Mouse (Mus musculus) limb, embryonic 14.5 days (tissue): ENCODE measurements around the gene Hrc. TPM values are rescaled to one million over a fixed set of nuclear protein-coding genes. Genes with fewer than 3 reads are reported as not detected.

ENCODE experiments used
- ATAC-seq: fragments of 200-750 bp; cut with Nextera tagmentation; 2 replicates; pipeline ENCODE4 v1.8.0; 2017; ENCODE audit warnings: low read depth, moderate number of reproducible peaks, moderate TSS enrichment; ENCODE audit not compliant: low FRiP score
- DNase-seq: peaks from one replicate; pipeline ENCODE4 v3.0.0-alpha.2; 2015; ENCODE audit warnings: low spot score
- H3K27ac ChIP-seq: fragments of 300-500 bp; sonication (generic); replicated peaks from 2 replicates; pipeline ENCODE4 v1.5.1; 2014; ENCODE audit warnings: low read depth, mild to moderate bottlenecking, low read length, moderate library complexity, mixed read lengths
- H3K27me3 ChIP-seq: fragments of 300-500 bp; sonication (generic); 2 replicates; pipeline ENCODE4 v1.6.1; 2014; ENCODE audit warnings: low read length, mixed read lengths; ENCODE audit not compliant: control insufficient read depth, insufficient read depth
- H3K36me3 ChIP-seq: fragments of 300-500 bp; sonication (generic); 2 replicates; pipeline ENCODE4 v1.6.1; 2014; ENCODE audit warnings: mild to moderate bottlenecking, low read length, moderate library complexity, mixed read lengths; ENCODE audit not compliant: control insufficient read depth, insufficient read depth
- H3K4me1 ChIP-seq: fragments of 300-500 bp; sonication (generic); 2 replicates; pipeline ENCODE4 v1.6.1; 2014; ENCODE audit warnings: antibody characterized with exemption, low read length, mixed read lengths; ENCODE audit not compliant: control insufficient read depth, insufficient read depth
- H3K4me2 ChIP-seq: fragments of 300-500 bp; sonication (generic); replicated peaks from 2 replicates; pipeline ENCODE4 v1.6.1; 2014; ENCODE audit warnings: low read depth, mild to moderate bottlenecking, low read length, moderate library complexity; ENCODE audit not compliant: severe bottlenecking
- H3K4me3 ChIP-seq: fragments of 300-500 bp; sonication (generic); replicated peaks from 2 replicates; pipeline ENCODE4 v1.5.1; 2014; ENCODE audit warnings: low read length
- H3K9ac ChIP-seq: fragments of 300-500 bp; sonication (generic); 2 replicates; pipeline ENCODE4 v1.6.1; 2014; ENCODE audit warnings: mild to moderate bottlenecking, low read depth, low read length, moderate library complexity; ENCODE audit not compliant: severe bottlenecking
- H3K9me3 ChIP-seq: fragments of 300-500 bp; sonication (generic); 2 replicates; pipeline ENCODE4 v1.6.1; 2016; ENCODE audit warnings: low read length; ENCODE audit not compliant: control insufficient read depth
- POLR2A ChIP-seq: fragments of 200-500 bp; IDR thresholded peaks from 2 replicates; pipeline ENCODE4 v1.8.0; 2012; ENCODE audit warnings: inconsistent platforms, mild to moderate bottlenecking, moderate library complexity, borderline replicate concordance; ENCODE audit not compliant: insufficient read depth, insufficient read length; ENCODE audit errors: extremely low read depth
- WGBS: fragments of 180-500 bp; shearing (Covaris S2); extraction: QIAGEN DNeasy Blood & Tissue Kit; methylation state at CpG from one replicate; pipeline ENCODE4 v1.1.7; 2014; 5-methylcytosine and 5-hydroxymethylcytosine counted together
- polyA plus RNA-seq, 2 experiments: library from polyadenylated mRNA; depleted of rRNA in 1 of 2; stranded (reverse) in 1 of 2; unstranded in 1 of 2; fragments of >200 nt; fragmentation: Nextera tagmentation in 1 of 2; extraction: Ambion mirVana in 1 of 2; gene quantifications; 2 replicates each; pipeline versions ENCODE4 v1.2.1 to v1.2.3; 2012 to 2014

Gene Hrc
- polyA plus RNA-seq (2012; rRNA removed) (9.5 and 17.9 TPM in 2 replicates), polyA plus RNA-seq (2014; fragmentation: Nextera tagmentation; extraction: Ambion mirVana) (4.1 and 5.9 TPM in 2 replicates)

- H3K27ac ChIP-seq = peak within 1 kb of the TSS; percentile 2; the same call in 1 of the 2 replicates
- no peaks in the 10 kb centered on the region for H3K27me3 ChIP-seq
- peak within 1 kb of the TSS; percentile 86 for H3K4me2 ChIP-seq
- TF ChIP-seq POLR2A = no peak
- ATAC-seq = peak; percentile 14; the same call in 1 of the 2 replicates
- peak within 1 kb of the TSS; percentile 77 for H3K4me3 ChIP-seq
- H3K4me1 ChIP-seq = peaks cover 40% of the 10 kb centered on the region
- 28% methylated on average over 5 of the region's 5 CpGs for WGBS
- DNase-seq = peak; percentile 12
- peak within 1 kb of the TSS; percentile 70; the same call in 1 of the 2 replicates for H3K9ac ChIP-seq
- H3K9me3 ChIP-seq = no peaks in the 10 kb centered on the region
- H3K36me3 ChIP-seq = no peaks in the 10 kb centered on the region
These were observed at the start of gene Hrc for GRCm38 (mm10) chr7:45335056-45335455. Gene Hrc, plus strand, starts transcription at chr7:45335290.

GRCm38 (mm10) chr7:45286486-45286885, 48.6 kb upstream of the Hrc start:
- no peaks in the 10 kb centered on the region for H3K9me3 ChIP-seq
- H3K27ac ChIP-seq = no peak overlapping the region
- no peak overlapping the region for H3K9ac ChIP-seq
- H3K4me3 ChIP-seq = no peak overlapping the region
- H3K36me3 ChIP-seq = no peaks in the 10 kb centered on the region
- DNase-seq = no peak
- TF ChIP-seq POLR2A = no peak
- no peak overlapping the region for H3K4me2 ChIP-seq
- WGBS = 77% methylated on average over 13 of the region's 13 CpGs
- H3K27me3 ChIP-seq = no peaks in the 10 kb centered on the region
- no peak for ATAC-seq
- no peaks in the 10 kb centered on the region for H3K4me1 ChIP-seq

- TF ChIP-seq POLR2A = no peak
- Histone ChIP-seq H3K27me3 (no peaks in the 10 kb centered on the region), H3K9me3 (no peaks in the 10 kb centered on the region), H3K27ac (no peak overlapping the region), H3K9ac (no peak overlapping the region), H3K36me3 (no peaks in the 10 kb centered on the region), H3K4me3 (no peak overlapping the region), H3K4me1 (no peaks in the 10 kb centered on the region), H3K4me2 (no peak overlapping the region)
- WGBS = 53% methylated on average over 1 of the region's 1 CpGs
- DNase-seq (no peak), ATAC-seq (no peak)
These were observed 38.5 kb upstream of the Hrc start for GRCm38 (mm10) chr7:45296626-45297025.

- 0 out of 2 replicates have a peak, but pooled peaks cover 2% of the 10 kb centered on the region for H3K36me3 ChIP-seq
- ATAC-seq (no peak), DNase-seq (no peak)
- no peaks in the 10 kb centered on the region for H3K27me3 ChIP-seq
- no peak overlapping the region for H3K27ac ChIP-seq
- H3K9ac ChIP-seq = no peak overlapping the region
- no peak for TF ChIP-seq POLR2A
- no peak overlapping the region for H3K4me3 ChIP-seq
- WGBS = 58% methylated on average over 3 of the region's 3 CpGs
- no peak overlapping the region for H3K4me2 ChIP-seq
- H3K4me1 ChIP-seq = no peaks in the 10 kb centered on the region
- no peaks in the 10 kb centered on the region for H3K9me3 ChIP-seq
These were observed 37.5 kb upstream of the Hrc start for GRCm38 (mm10) chr7:45297563-45297962.

- Histone ChIP-seq H3K9ac (no peak overlapping the region), H3K4me3 (no peak overlapping the region), H3K27me3 (no peaks in the 10 kb centered on the region), H3K4me2 (no peak overlapping the region), H3K36me3 (peaks cover 22% of the 10 kb centered on the region), H3K4me1 (no peaks in the 10 kb centered on the region), H3K9me3 (no peaks in the 10 kb centered on the region), H3K27ac (no peak overlapping the region)
- DNase-seq (peak; percentile 88), ATAC-seq (peak; percentile 86)
- 14% methylated on average over 5 of the region's 5 CpGs for WGBS
- no peak for TF ChIP-seq POLR2A
These were observed 35.3 kb upstream of the Hrc start for GRCm38 (mm10) chr7:45299752-45300151.
